In genomic region chr11:16838772-16839171, GRCm38 (mm10) we compare ENCODE assay signal across 24 mouse cellular contexts.
"Had no signal": no experiment of that assay in that cellular context is flagged by ENCODE, and none has a peak within 500 bp of the region (broad histone marks: within the 10 kb centered on the region; RNA-seq: fewer than 3 reads in every experiment).

No protein-coding gene starts in this region.

- H3K9ac ChIP-seq: heart, embryonic 12.5 days; hindbrain, embryonic 12.5 days; hindbrain, embryonic 14.5 days; intestine, embryonic 15.5 days; kidney, embryonic 15.5 days; limb, embryonic 13.5 days; limb, embryonic 15.5 days; liver, embryonic 13.5 days; liver, embryonic 15.5 days had no signal

- DNase-seq: gastrocnemius, postnatal 14 days; gastrocnemius, postnatal 36 days; heart, adult 18-20 months; heart, postnatal 10 days; heart, postnatal 4 days; kidney, adult 18-20 months; kidney, adult 9 months; kidney, postnatal 14 days; kidney, postnatal 36 days; layer of hippocampus, adult 9-11 months; layer of hippocampus, postnatal 36 days; left cerebral cortex, postnatal 4 days; liver, embryonic 13.5 days had no signal

- H3K4me1 ChIP-seq: heart, embryonic 10.5 days; hindbrain, embryonic 10.5 days; hindbrain, embryonic 12.5 days; intestine, embryonic 15.5 days; kidney, embryonic 15.5 days; liver, embryonic 13.5 days; liver, embryonic 15.5 days had no signal

- H3K27me3 ChIP-seq: heart, embryonic 12.5 days; hindbrain, embryonic 12.5 days; intestine, embryonic 15.5 days; kidney, embryonic 15.5 days; limb, embryonic 13.5 days; limb, embryonic 15.5 days; liver, embryonic 13.5 days; liver, embryonic 15.5 days had no signal

- H3K4me2 ChIP-seq: heart, embryonic 12.5 days; hindbrain, embryonic 12.5 days; hindbrain, embryonic 14.5 days; intestine, embryonic 15.5 days; kidney, embryonic 15.5 days; limb, embryonic 13.5 days; limb, embryonic 15.5 days; liver, embryonic 13.5 days; liver, embryonic 15.5 days had no signal

- H3K4me3 ChIP-seq: heart, embryonic 10.5 days; heart, embryonic 12.5 days; hindbrain, embryonic 10.5 days; hindbrain, embryonic 12.5 days; intestine, embryonic 15.5 days; kidney, embryonic 15.5 days; limb, embryonic 13.5 days; limb, embryonic 15.5 days; liver, embryonic 13.5 days; liver, embryonic 15.5 days had no signal

- H3K9me3 ChIP-seq: heart, embryonic 10.5 days; heart, embryonic 12.5 days; hindbrain, embryonic 10.5 days; hindbrain, embryonic 12.5 days; intestine, embryonic 15.5 days; kidney, embryonic 15.5 days; limb, embryonic 13.5 days; limb, embryonic 15.5 days; liver, embryonic 13.5 days; liver, embryonic 15.5 days had no signal

- H3K27ac ChIP-seq: heart, embryonic 10.5 days; hindbrain, embryonic 10.5 days; hindbrain, embryonic 12.5 days; hindbrain, embryonic 14.5 days; intestine, embryonic 15.5 days; kidney, embryonic 15.5 days; kidney, postnatal 0 days; limb, embryonic 13.5 days; limb, embryonic 15.5 days; liver, embryonic 13.5 days; liver, embryonic 15.5 days had no signal

- H3K36me3 ChIP-seq: heart, embryonic 10.5 days; heart, embryonic 12.5 days; hindbrain, embryonic 10.5 days; hindbrain, embryonic 12.5 days; intestine, embryonic 15.5 days; kidney, embryonic 15.5 days; limb, embryonic 13.5 days; limb, embryonic 15.5 days; liver, embryonic 13.5 days; liver, embryonic 15.5 days had no signal
